Mouse (Mus musculus) C2C12 (cell line): ENCODE measurements at regions not wholly inside any gene's neighbourhood (a gene's known extent, or its start where the extent isn't known, plus 50 kb on each side); places are given as distances from the start of the nearest gene placed in this dataset.

Experiments used
- CEBPB ChIP-seq: IDR thresholded peaks from one replicate; pipeline ENCODE4 v1.6.1; 2011; ENCODE audit warnings: low read depth, mild to moderate bottlenecking, control low read depth, moderate library complexity
- CTCF ChIP-seq: IDR thresholded peaks from one replicate; pipeline ENCODE4 v1.5.1; 2011; ENCODE audit not compliant: control insufficient read depth, insufficient read depth, insufficient read length
- FOSL1 ChIP-seq: IDR thresholded peaks from one replicate; pipeline ENCODE4 v1.8.0; 2011; ENCODE audit warnings: mild to moderate bottlenecking, low read length; ENCODE audit not compliant: poor library complexity, insufficient read depth, severe bottlenecking
- MAX ChIP-seq: IDR thresholded peaks from one replicate; pipeline ENCODE4 v1.6.1; 2011; ENCODE audit warnings: mild to moderate bottlenecking, control low read depth
- MYOD1 ChIP-seq: IDR thresholded peaks from one replicate; pipeline ENCODE4 v1.6.1; 2011; ENCODE audit warnings: low read depth; ENCODE audit not compliant: control insufficient read depth, insufficient read length
- MYOG ChIP-seq: IDR thresholded peaks from one replicate; pipeline ENCODE4 v1.6.1; 2011; ENCODE audit not compliant: control insufficient read depth, insufficient read length; ENCODE audit errors: extremely low read depth
- USF1 ChIP-seq: IDR thresholded peaks from one replicate; pipeline ENCODE4 v1.6.1; 2011; ENCODE audit warnings: low read depth, mild to moderate bottlenecking, control low read depth, moderate library complexity

DNA sequence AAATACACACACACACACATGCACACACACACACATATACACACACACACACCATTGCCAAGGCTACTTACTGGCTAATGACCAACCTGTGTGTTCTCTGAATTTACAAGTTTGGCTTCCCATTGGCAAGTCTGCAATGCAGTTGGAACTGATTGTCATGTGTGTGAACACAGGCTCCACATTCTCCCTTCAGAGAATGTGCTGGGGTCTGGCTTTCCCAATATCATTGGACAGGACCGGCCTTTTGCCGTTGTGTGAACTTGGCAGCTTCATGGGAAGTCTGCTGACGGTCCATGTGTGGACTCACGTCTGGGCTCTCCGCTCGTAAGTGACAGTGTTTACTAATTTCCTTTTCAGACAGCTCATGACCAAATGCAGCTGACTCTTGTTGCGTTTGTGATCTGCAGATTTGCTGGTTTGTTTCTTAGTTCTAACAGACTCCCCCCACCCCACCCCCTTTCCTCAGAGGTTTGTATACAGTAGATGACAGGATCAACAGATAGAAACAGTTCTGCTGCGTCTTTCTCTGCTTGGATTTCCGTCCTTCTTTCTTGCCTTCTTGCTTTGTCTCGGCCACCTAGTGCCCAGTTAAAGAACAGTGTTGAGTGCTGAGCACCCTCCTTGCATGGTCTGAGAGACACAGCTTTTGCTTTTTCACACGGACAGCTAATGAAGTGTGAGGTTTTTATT lies 183.1 kb upstream of the Sulf2 start:
- no peak for TF ChIP-seq CTCF
- no peak for TF ChIP-seq FOSL1
- no peak for TF ChIP-seq USF1
- TF ChIP-seq MYOG = no peak
- no peak for TF ChIP-seq MAX
- TF ChIP-seq CEBPB = no peak
- no peak for TF ChIP-seq MYOD1
